Mouse (Mus musculus) E14TG2a.4 (cell line): ENCODE measurements around the gene Lemd2.

ENCODE experiments used
- H3K27me3 ChIP-seq: 2 replicates; pipeline ENCODE4 v1.6.1; 2014; ENCODE audit warnings: low read length, control low read depth; ENCODE audit not compliant: insufficient read depth
- H3K36me3 ChIP-seq: 2 replicates; pipeline ENCODE4 v1.6.1; 2014; ENCODE audit warnings: low read length, control low read depth; ENCODE audit not compliant: insufficient read depth
- H3K4me1 ChIP-seq: replicated peaks from 2 replicates; pipeline ENCODE4 v1.6.1; 2014; ENCODE audit warnings: low read depth, low read length, control low read depth
- H3K4me3 ChIP-seq: replicated peaks from 2 replicates; pipeline ENCODE4 v1.5.1; 2014; ENCODE audit warnings: mild to moderate bottlenecking, low read length
- H3K9me3 ChIP-seq: 2 replicates; pipeline ENCODE4 v1.6.1; 2014; ENCODE audit warnings: low read length, control low read depth
- CTCF ChIP-seq: conservative IDR thresholded peaks from 2 replicates; pipeline ENCODE4 v1.5.1; 2014; ENCODE audit warnings: low read length
- NANOG ChIP-seq: IDR thresholded peaks from 2 replicates; pipeline ENCODE4 v1.6.1; 2014; ENCODE audit warnings: borderline replicate concordance, low read length, mixed read lengths
- POU5F1 ChIP-seq: IDR thresholded peaks from 2 replicates; pipeline ENCODE4 v1.6.1; 2014; ENCODE audit warnings: low read length, borderline replicate concordance

The Lemd2 gene

DNA sequence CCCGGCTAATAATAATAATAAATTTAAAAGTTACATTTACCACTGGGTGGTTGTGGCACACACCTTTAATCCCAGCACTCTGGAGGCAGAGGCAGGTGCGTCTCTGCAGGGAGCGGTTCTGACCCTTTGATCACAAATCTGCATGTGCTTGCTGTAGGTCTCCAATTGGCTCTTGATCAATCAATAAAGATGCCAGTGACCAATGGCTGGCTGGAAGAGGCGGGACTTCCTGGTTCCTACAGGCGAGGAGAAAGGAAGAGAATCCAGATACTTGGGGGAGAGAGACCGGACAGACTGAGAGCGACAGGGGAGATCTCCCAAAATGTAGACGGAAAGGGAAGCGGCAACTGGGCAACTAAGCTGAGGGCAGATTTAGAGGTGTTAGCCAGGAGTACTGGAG is 26.2 kb downstream of the Lemd2 start:
- peaks cover 7% of the 10 kb centered on the region for H3K27me3 ChIP-seq
- H3K36me3 ChIP-seq: no peaks in the 10 kb centered on the region
- TF ChIP-seq NANOG (no peak), CTCF (no peak), POU5F1 (no peak)
- H3K4me1 ChIP-seq: peaks cover 52% of the 10 kb centered on the region
- H3K9me3 ChIP-seq: no peaks in the 10 kb centered on the region
- peak overlapping the region; percentile 75 for H3K4me3 ChIP-seq

DNA sequence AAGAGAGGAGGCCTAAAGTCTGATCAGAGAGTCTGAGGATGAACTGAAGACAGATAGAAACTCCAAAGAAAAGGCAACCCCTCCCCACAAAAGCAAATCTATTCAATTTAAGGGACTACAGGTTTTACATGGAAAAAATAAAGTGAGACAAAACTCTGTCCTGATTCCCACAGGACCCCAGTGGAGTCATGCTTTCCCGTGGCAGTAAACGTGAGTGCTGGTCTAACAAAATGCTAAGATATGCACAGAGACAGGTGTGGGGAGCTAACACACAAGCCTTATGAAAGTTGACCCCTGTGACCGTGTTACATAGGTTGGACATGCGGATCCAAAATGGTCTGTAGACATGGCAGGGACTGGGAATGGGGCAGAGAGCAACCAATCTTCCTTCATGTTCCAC is 27.5 kb downstream of the Lemd2 start:
- Histone ChIP-seq H3K4me1 (peaks cover 51% of the 10 kb centered on the region), H3K36me3 (no peaks in the 10 kb centered on the region), H3K9me3 (no peaks in the 10 kb centered on the region), H3K27me3 (peaks cover 7% of the 10 kb centered on the region), H3K4me3 (no peak overlapping the region)
- TF ChIP-seq NANOG (no peak), CTCF (no peak), POU5F1 (no peak)

DNA sequence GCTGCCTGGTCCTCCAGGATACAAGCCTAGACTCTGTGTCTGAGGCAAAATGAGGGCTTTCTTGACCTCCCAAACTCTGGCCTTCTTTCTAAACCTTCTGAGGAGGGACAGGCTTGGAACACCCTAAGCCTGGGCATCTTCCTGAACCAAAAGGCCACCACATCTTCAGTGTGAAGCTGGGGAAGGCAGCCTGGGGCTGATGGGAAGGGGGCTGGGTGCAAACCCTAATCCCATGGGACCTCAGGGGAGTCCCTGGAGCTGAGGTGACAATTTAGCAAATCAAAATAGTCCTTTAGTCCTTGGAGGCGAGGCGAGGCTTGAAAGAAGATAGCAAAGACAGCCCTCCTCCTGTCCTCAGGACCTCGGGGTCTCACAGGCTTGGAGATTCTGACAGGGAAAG is 28.0 kb downstream of the Lemd2 start:
- TF ChIP-seq NANOG (no peak), CTCF (no peak), POU5F1 (no peak)
- H3K4me3 ChIP-seq: no peak overlapping the region
- H3K36me3 ChIP-seq: no peaks in the 10 kb centered on the region
- H3K27me3 ChIP-seq: peaks cover 7% of the 10 kb centered on the region
- H3K4me1 ChIP-seq: peaks cover 47% of the 10 kb centered on the region
- no peaks in the 10 kb centered on the region for H3K9me3 ChIP-seq

DNA sequence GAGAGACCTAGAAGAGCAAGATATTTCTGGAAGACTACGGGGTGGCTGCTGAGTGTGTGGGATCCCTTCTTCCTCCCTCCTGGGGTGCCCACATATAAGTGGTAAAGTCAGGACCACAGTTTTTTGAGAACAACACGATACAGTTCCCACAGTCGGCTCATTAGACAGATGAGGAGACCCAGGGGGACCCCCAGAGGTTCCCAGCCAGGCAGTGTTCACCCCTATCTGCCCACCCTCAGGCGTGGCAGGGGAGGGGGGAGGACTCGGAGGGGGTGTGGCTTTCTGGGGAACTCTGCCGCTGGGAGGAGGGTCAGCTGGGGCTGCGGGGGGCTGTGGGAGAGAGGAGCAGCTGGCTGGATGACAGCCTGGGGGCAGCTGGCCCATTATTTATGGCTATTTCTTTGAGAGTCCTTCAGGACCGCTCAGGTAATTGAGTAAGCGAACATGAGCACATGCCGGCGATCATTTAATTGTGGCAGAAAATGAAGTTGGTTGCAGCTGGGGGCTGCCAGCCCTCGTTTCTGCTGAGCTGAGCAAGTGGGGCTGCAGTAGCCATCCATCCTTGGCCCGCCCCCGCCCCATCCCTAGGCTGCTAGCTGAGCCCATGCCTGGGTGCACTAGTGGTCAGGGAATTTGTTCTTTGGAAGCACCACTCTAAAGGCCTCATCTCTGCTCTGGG is 28.9 kb downstream of the Lemd2 start:
- H3K4me3 ChIP-seq: peak overlapping the region; percentile 26; the same call in 1 of the 2 replicates
- no peak for TF ChIP-seq POU5F1
- TF ChIP-seq NANOG: no peak
- TF ChIP-seq CTCF: no peak
- H3K9me3 ChIP-seq: no peaks in the 10 kb centered on the region
- peaks cover 5% of the 10 kb centered on the region for H3K27me3 ChIP-seq
- H3K4me1 ChIP-seq: peaks cover 44% of the 10 kb centered on the region
- no peaks in the 10 kb centered on the region for H3K36me3 ChIP-seq

GRCm38 (mm10) chr17:27173715-27174114 is 30.6 kb downstream of the Lemd2 start:
- peaks cover 5% of the 10 kb centered on the region for H3K27me3 ChIP-seq
- no peak for TF ChIP-seq CTCF
- no peak for TF ChIP-seq POU5F1
- no peak for TF ChIP-seq NANOG

DNA sequence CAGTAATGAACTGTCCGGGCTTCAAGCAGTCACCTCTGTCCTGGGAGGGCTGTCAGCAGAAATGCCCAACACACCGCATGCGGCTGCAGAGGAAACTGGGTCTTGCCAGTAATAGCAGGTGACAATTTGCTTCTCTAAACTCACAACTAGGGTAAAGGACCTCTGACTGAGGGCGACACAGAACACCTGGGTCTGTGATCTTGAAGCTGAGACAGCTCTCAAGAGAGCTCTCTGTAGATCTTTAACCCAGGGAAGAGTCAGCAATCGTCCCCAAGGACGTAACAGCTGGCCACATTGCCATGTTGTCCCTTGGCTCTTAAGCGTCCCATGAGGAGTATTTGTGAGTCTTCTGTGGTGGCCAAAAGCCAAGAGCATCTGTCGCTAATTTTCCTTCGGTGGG is 31.8 kb downstream of the Lemd2 start:
- Histone ChIP-seq H3K27me3 (peaks cover 7% of the 10 kb centered on the region), H3K4me3 (no peak overlapping the region), H3K4me1 (peaks cover 22% of the 10 kb centered on the region), H3K36me3 (no peaks in the 10 kb centered on the region), H3K9me3 (no peaks in the 10 kb centered on the region)
- TF ChIP-seq NANOG (no peak), CTCF (no peak), POU5F1 (no peak)

More at GRCm38 (mm10) chr17:27173715-27174114, 30.6 kb downstream of the Lemd2 start:
- no peaks in the 10 kb centered on the region for H3K36me3 ChIP-seq
- H3K4me3 ChIP-seq: no peak overlapping the region
- no peaks in the 10 kb centered on the region for H3K9me3 ChIP-seq
- peaks cover 28% of the 10 kb centered on the region for H3K4me1 ChIP-seq

DNA sequence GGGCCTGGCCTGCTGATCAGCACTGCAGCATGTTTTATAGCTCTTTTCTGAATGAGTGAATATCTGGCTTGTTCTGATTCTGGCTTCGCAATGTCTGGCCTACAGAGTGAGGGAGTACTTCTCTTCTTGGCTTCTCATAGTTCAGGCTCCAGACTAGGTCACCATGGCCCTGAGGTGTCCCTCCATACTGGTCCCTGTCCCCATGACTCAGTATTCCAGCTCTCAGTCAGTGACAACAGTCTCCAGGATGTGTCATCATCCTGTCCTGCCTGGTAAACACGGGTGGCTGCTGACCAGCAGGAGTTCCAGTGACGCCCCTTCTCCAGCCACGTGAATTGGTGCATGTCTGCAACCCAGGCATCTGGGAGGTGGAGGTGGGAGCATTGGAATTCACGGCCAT is 33.1 kb downstream of the Lemd2 start:
- Histone ChIP-seq H3K36me3 (no peaks in the 10 kb centered on the region), H3K9me3 (no peaks in the 10 kb centered on the region), H3K4me1 (peaks cover 19% of the 10 kb centered on the region), H3K27me3 (peaks cover 6% of the 10 kb centered on the region), H3K4me3 (no peak overlapping the region)
- TF ChIP-seq CTCF (no peak), NANOG (no peak), POU5F1 (no peak)

DNA sequence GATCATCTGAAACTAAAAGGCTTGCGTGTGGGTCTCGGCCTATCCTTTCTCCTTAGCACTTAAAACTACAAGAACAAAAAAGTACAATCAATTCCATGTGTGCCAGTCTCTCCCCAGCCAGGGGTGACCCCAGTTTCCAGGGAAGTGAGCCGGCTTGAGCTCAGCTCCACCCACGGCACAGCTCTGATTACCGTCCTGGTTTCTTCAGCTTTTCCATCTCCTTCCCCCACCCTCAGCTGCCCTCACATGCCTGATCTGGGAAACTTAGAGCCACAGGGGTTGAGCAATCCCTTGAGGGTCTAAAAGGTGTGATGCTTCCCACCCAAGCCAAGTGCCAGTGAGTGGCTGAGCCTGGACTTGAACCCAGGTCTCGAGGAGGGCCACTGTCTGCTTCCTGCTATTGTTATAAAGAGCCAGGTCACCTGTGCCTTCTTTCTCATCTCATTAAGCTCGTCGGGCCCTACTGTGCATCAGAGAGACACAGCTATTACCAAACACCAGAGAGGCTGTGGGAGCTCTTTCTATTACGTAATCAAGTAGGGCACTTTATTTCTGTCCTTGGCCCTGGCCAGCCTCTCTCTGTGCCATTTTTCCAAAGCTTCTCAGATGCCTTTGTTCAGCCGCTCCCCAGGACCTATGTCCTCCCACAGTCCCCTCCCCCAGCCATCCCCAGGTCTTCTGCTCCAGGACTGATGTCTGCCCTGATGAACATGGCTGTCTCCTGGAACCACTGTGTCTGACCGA is 34.1 kb downstream of the Lemd2 start:
- no peaks in the 10 kb centered on the region for H3K36me3 ChIP-seq
- peaks cover 9% of the 10 kb centered on the region for H3K4me1 ChIP-seq
- H3K9me3 ChIP-seq: no peaks in the 10 kb centered on the region
- TF ChIP-seq NANOG (no peak), POU5F1 (no peak)
- H3K27me3 ChIP-seq: peaks cover 3% of the 10 kb centered on the region; the same call in 1 of the 2 replicates
- no peak overlapping the region for H3K4me3 ChIP-seq
